Mouse (Mus musculus): ENCODE measurements around the gene Rsph4a. TPM values are rescaled to one million over a fixed set of nuclear protein-coding genes. Genes with fewer than 3 reads are reported as not detected.
A peak's percentile ranks its signal among the peaks of the same experiment; 100 is the strongest.
"Not testable (repeated sequence)": the region's sequence is repeated elsewhere in the genome, so short reads cannot be mapped to it uniquely, and the experiment has no call there.

The Rsph4a gene
- 0.06 and 0.07 TPM in 2 replicates for polyA plus RNA-seq (2015; fragmentation: Nextera tagmentation; extraction: Ambion mirVana)

- no peaks in the 10 kb centered on the region for H3K36me3 ChIP-seq (replicated peaks; ENCODE audit: insufficient read depth, low read length)
- ATAC-seq (peak; percentile 99), DNase-seq (peak; percentile 74)
- TF ChIP-seq CTCF (IDR thresholded peaks at IDR 0.05; ENCODE audit: low read depth): no peak
- no peak for TF ChIP-seq EP300 (IDR thresholded peaks at IDR 0.05; ENCODE audit: low read depth)
- peak within 1 kb of the TSS; percentile 44; the same call in 1 of the 2 replicates for H3K9ac ChIP-seq (replicated peaks)
- peak within 1 kb of the TSS; percentile 76 for H3K4me2 ChIP-seq (ENCODE audit: low read depth, low read length)
- H3K9me3 ChIP-seq (ENCODE audit: low read length): no peaks in the 10 kb centered on the region
- no peaks in the 10 kb centered on the region for H3K4me1 ChIP-seq (ENCODE audit: insufficient read depth)
- H3K27ac ChIP-seq (ENCODE audit: low read depth): no peak within 1 kb of the TSS
- peak within 1 kb of the TSS; percentile 45 for H3K4me3 ChIP-seq (ENCODE audit: low read depth, low read length)
- WGBS (ENCODE audit: insufficient replicate concordance): 6% methylated on average over 17 of the region's 17 CpGs
- H3K27me3 ChIP-seq (ENCODE audit: insufficient read depth, low read length): no peaks in the 10 kb centered on the region
Measured at GRCm38 (mm10) chr10:33904530-33905481, at the start of gene Rsph4a. Gene Rsph4a (plus strand): TSS chr10:33905111.

GRCm38 (mm10) chr10:33857421-33857820 is 47.5 kb upstream of the Rsph4a start, which contains the start of gene Sult3a1:
Gene Sult3a1 (plus strand): TSS chr10:33857721.
- Histone ChIP-seq H3K9me3 (ENCODE audit: low read length) (no peaks in the 10 kb centered on the region), H3K4me1 (ENCODE audit: insufficient read depth) (no peaks in the 10 kb centered on the region), H3K4me2 (ENCODE audit: low read depth, low read length) (no peak within 1 kb of the TSS), H3K4me3 (ENCODE audit: low read depth, low read length) (no peak within 1 kb of the TSS), H3K27me3 (ENCODE audit: insufficient read depth, low read length) (no peaks in the 10 kb centered on the region), H3K27ac (ENCODE audit: low read depth) (no peak within 1 kb of the TSS), H3K36me3 (replicated peaks; ENCODE audit: insufficient read depth, low read length) (no peaks in the 10 kb centered on the region), H3K9ac (replicated peaks) (no peak within 1 kb of the TSS)
- ATAC-seq (no peak), DNase-seq (no peak)
- TF ChIP-seq EP300 (IDR thresholded peaks at IDR 0.05; ENCODE audit: low read depth) (no peak), CTCF (IDR thresholded peaks at IDR 0.05; ENCODE audit: low read depth) (no peak)

- Histone ChIP-seq H3K9me3 (ENCODE audit: low read length) (no peaks in the 10 kb centered on the region), H3K4me2 (ENCODE audit: low read depth, low read length) (no peak overlapping the region), H3K27me3 (ENCODE audit: insufficient read depth, low read length) (no peaks in the 10 kb centered on the region), H3K36me3 (replicated peaks; ENCODE audit: insufficient read depth, low read length) (no peaks in the 10 kb centered on the region), H3K4me1 (ENCODE audit: insufficient read depth) (no peaks in the 10 kb centered on the region), H3K9ac (replicated peaks) (no peak overlapping the region), H3K4me3 (ENCODE audit: low read depth, low read length) (no peak overlapping the region), H3K27ac (ENCODE audit: low read depth) (no peak overlapping the region)
- WGBS (ENCODE audit: insufficient replicate concordance): 63% methylated on average over 2 of the region's 2 CpGs
- DNase-seq (no peak), ATAC-seq (peak; percentile 98)
- TF ChIP-seq EP300 (IDR thresholded peaks at IDR 0.05; ENCODE audit: low read depth): no peak
- no peak for TF ChIP-seq CTCF (IDR thresholded peaks at IDR 0.05; ENCODE audit: low read depth)
Measured at GRCm38 (mm10) chr10:33865994-33866393, 38.9 kb upstream of the Rsph4a start.

- Histone ChIP-seq H3K4me1 (ENCODE audit: insufficient read depth) (no peaks in the 10 kb centered on the region), H3K9ac (replicated peaks) (no peak overlapping the region), H3K36me3 (replicated peaks; ENCODE audit: insufficient read depth, low read length) (no peaks in the 10 kb centered on the region), H3K27ac (ENCODE audit: low read depth) (no peak overlapping the region), H3K9me3 (ENCODE audit: low read length) (no peaks in the 10 kb centered on the region), H3K27me3 (ENCODE audit: insufficient read depth, low read length) (no peaks in the 10 kb centered on the region), H3K4me3 (ENCODE audit: low read depth, low read length) (no peak overlapping the region), H3K4me2 (ENCODE audit: low read depth, low read length) (no peak overlapping the region)
- WGBS (ENCODE audit: insufficient replicate concordance): 8% methylated on average over 1 of the region's 1 CpGs
- no peak for TF ChIP-seq EP300 (IDR thresholded peaks at IDR 0.05; ENCODE audit: low read depth)
- TF ChIP-seq CTCF (IDR thresholded peaks at IDR 0.05; ENCODE audit: low read depth): no peak
- DNase-seq (no peak), ATAC-seq (no peak)
Measured at GRCm38 (mm10) chr10:33870441-33870840, 34.5 kb upstream of the Rsph4a start.

GRCm38 (mm10) chr10:33872672-33873398 is 32.1 kb upstream of the Rsph4a start:
- ATAC-seq (no peak), DNase-seq (no peak)
- no peaks in the 10 kb centered on the region for H3K4me1 ChIP-seq (ENCODE audit: insufficient read depth)
- H3K4me3 ChIP-seq (ENCODE audit: low read depth, low read length): no peak overlapping the region
- no peaks in the 10 kb centered on the region for H3K27me3 ChIP-seq (ENCODE audit: insufficient read depth, low read length)
- no peak overlapping the region for H3K27ac ChIP-seq (ENCODE audit: low read depth)
- H3K9ac ChIP-seq (replicated peaks): no peak overlapping the region
- WGBS (ENCODE audit: insufficient replicate concordance): 74% methylated on average over 2 of the region's 2 CpGs
- TF ChIP-seq CTCF (IDR thresholded peaks at IDR 0.05; ENCODE audit: low read depth) (no peak), EP300 (IDR thresholded peaks at IDR 0.05; ENCODE audit: low read depth) (no peak)
- no peaks in the 10 kb centered on the region for H3K36me3 ChIP-seq (replicated peaks; ENCODE audit: insufficient read depth, low read length)
- no peak overlapping the region for H3K4me2 ChIP-seq (ENCODE audit: low read depth, low read length)
- H3K9me3 ChIP-seq (ENCODE audit: low read length): no peaks in the 10 kb centered on the region

- not testable (repeated sequence) for H3K27ac ChIP-seq (ENCODE audit: low read depth); H3K9ac ChIP-seq (replicated peaks); H3K9me3 ChIP-seq (ENCODE audit: low read length); H3K4me3 ChIP-seq (ENCODE audit: low read depth, low read length); DNase-seq; H3K4me1 ChIP-seq (ENCODE audit: insufficient read depth); H3K4me2 ChIP-seq (ENCODE audit: low read depth, low read length); ATAC-seq; H3K27me3 ChIP-seq (ENCODE audit: insufficient read depth, low read length); H3K36me3 ChIP-seq (replicated peaks; ENCODE audit: insufficient read depth, low read length)
- WGBS (ENCODE audit: insufficient replicate concordance): 78% methylated on average over 2 of the region's 2 CpGs
Measured at GRCm38 (mm10) chr10:33882411-33882810, 22.5 kb upstream of the Rsph4a start.

- not testable (repeated sequence) for ATAC-seq; H3K36me3 ChIP-seq (replicated peaks; ENCODE audit: insufficient read depth, low read length); H3K27me3 ChIP-seq (ENCODE audit: insufficient read depth, low read length); H3K4me2 ChIP-seq (ENCODE audit: low read depth, low read length); H3K9me3 ChIP-seq (ENCODE audit: low read length); H3K4me1 ChIP-seq (ENCODE audit: insufficient read depth); H3K9ac ChIP-seq (replicated peaks); H3K4me3 ChIP-seq (ENCODE audit: low read depth, low read length); H3K27ac ChIP-seq (ENCODE audit: low read depth); DNase-seq
- 59% methylated on average over 1 of the region's 1 CpGs for WGBS (ENCODE audit: insufficient replicate concordance)
Measured at GRCm38 (mm10) chr10:33901520-33901919, 3.4 kb upstream of the Rsph4a start.

Data from liver, postnatal 0 days (tissue).